In genomic region chrX:136238118-136238517, GRCm38 (mm10) we compare ENCODE assay signal across 8 mouse cellular contexts. TPM values are rescaled to one million over a fixed set of nuclear protein-coding genes. Genes with fewer than 3 reads are reported as not detected.
DNase-seq lines count a peak whose midpoint lies in the region; ATAC-seq and TF ChIP-seq lines count a peak whose summit lies in the region.

No protein-coding gene starts in this region.

- no peaks in the 10 kb centered on the region for H3K27me3 ChIP-seq in embryonic facial prominence, embryonic 11.5 days (ENCODE audit: control insufficient read depth, insufficient read depth, low read length)
- H3K27me3 ChIP-seq in embryonic facial prominence, embryonic 10.5 days (replicated peaks; ENCODE audit: low read depth, poor library complexity, severe bottlenecking): peaks cover 6% of the 10 kb centered on the region; the same call in 1 of the 2 replicates
- no peaks in the 10 kb centered on the region for H3K27me3 ChIP-seq in E14TG2a.4 (ENCODE audit: insufficient read depth, low read length)
- H3K27me3 ChIP-seq in embryonic facial prominence, embryonic 14.5 days (replicated peaks; ENCODE audit: control insufficient read depth, insufficient read depth, low read length): no peaks in the 10 kb centered on the region; the same call in 1 of the 2 replicates

- ATAC-seq in embryonic facial prominence, embryonic 11.5 days (replicated peaks; ENCODE audit: insufficient number of reproducible peaks, low FRiP score, low TSS enrichment, low read depth): no peak
- no peak for ATAC-seq in embryonic facial prominence, embryonic 14.5 days (ENCODE audit: low read depth)

- WGBS in embryonic facial prominence, embryonic 11.5 days: 51% methylated on average over 3 of the region's 3 CpGs
- 46% methylated on average over 3 of the region's 3 CpGs for WGBS in embryonic facial prominence, embryonic 10.5 days
- WGBS in embryonic facial prominence, embryonic 14.5 days: 59% methylated on average over 3 of the region's 3 CpGs

- no peak overlapping the region for H3K4me3 ChIP-seq in embryonic facial prominence, embryonic 11.5 days (ENCODE audit: low read depth, low read length)
- no peak overlapping the region for H3K4me3 ChIP-seq in embryonic facial prominence, embryonic 10.5 days
- H3K4me3 ChIP-seq in left cerebral cortex, adult 2 months: no peak overlapping the region
- no peak overlapping the region for H3K4me3 ChIP-seq in E14TG2a.4 (replicated peaks; ENCODE audit: low read length)
- no peak overlapping the region for H3K4me3 ChIP-seq in embryonic facial prominence, embryonic 14.5 days (ENCODE audit: low read depth, low read length)

- DNase-seq in embryonic facial prominence, embryonic 11.5 days (ENCODE audit: low spot score): peak; percentile 56
- DNase-seq in embryonic facial prominence, embryonic 10.5 days (ENCODE audit: low spot score): no peak
- DNase-seq in left cerebral cortex, adult 2 months (ENCODE audit: extremely low spot score in 1 of 2, low spot score in 2 of 2): peak; percentile 11 to 32
- no peak for DNase-seq in left cerebral cortex, adult 11 months (ENCODE audit: low spot score)
- peak; percentile 18 for DNase-seq in embryonic facial prominence, embryonic 14.5 days (ENCODE audit: low spot score)
- peak; percentile 34 for DNase-seq in lung, postnatal 25 days (ENCODE audit: low spot score)
- DNase-seq in urinary bladder, adult 18-20 months (ENCODE audit: low spot score in 2 of 2): no peak

- no peaks in the 10 kb centered on the region for H3K4me1 ChIP-seq in embryonic facial prominence, embryonic 11.5 days (ENCODE audit: control insufficient read depth, insufficient read depth, low read length)
- no peaks in the 10 kb centered on the region for H3K4me1 ChIP-seq in embryonic facial prominence, embryonic 10.5 days
- H3K4me1 ChIP-seq in E14TG2a.4 (replicated peaks; ENCODE audit: low read depth, low read length): 0 out of 2 replicates have a peak, but pooled peaks cover 4% of the 10 kb centered on the region
- H3K4me1 ChIP-seq in embryonic facial prominence, embryonic 14.5 days (ENCODE audit: control insufficient read depth, insufficient read depth, low read length): no peaks in the 10 kb centered on the region

- intact Hi-C loops in left cerebral cortex, adult 2 months (cut with DNase I): loop anchor here (2.0 kb wide), 1 partner anchor 67 kb away; no protein-coding TSS in a partner anchor

- no peak overlapping the region for H3K4me2 ChIP-seq in embryonic facial prominence, embryonic 11.5 days (ENCODE audit: low read depth, low read length)
- no peak overlapping the region for H3K4me2 ChIP-seq in embryonic facial prominence, embryonic 14.5 days (ENCODE audit: low read depth, low read length)

- H3K9ac ChIP-seq in embryonic facial prominence, embryonic 11.5 days (replicated peaks; ENCODE audit: low read length): no peak overlapping the region
- H3K9ac ChIP-seq in embryonic facial prominence, embryonic 14.5 days (ENCODE audit: low read depth, low read length): no peak overlapping the region

- H3K36me3 ChIP-seq in embryonic facial prominence, embryonic 11.5 days (replicated peaks; ENCODE audit: control insufficient read depth, insufficient read depth, low read depth, low read length): no peaks in the 10 kb centered on the region
- no peaks in the 10 kb centered on the region for H3K36me3 ChIP-seq in embryonic facial prominence, embryonic 10.5 days (replicated peaks)
- no peaks in the 10 kb centered on the region for H3K36me3 ChIP-seq in E14TG2a.4 (ENCODE audit: insufficient read depth, low read length)
- H3K36me3 ChIP-seq in embryonic facial prominence, embryonic 14.5 days (ENCODE audit: control insufficient read depth, insufficient read depth, low read length): no peaks in the 10 kb centered on the region

- H3K27ac ChIP-seq in embryonic facial prominence, embryonic 11.5 days (replicated peaks; ENCODE audit: low read depth, low read length): no peak overlapping the region
- no peak overlapping the region for H3K27ac ChIP-seq in embryonic facial prominence, embryonic 10.5 days (replicated peaks)
- no peak overlapping the region for H3K27ac ChIP-seq in left cerebral cortex, adult 2 months
- no peak overlapping the region for H3K27ac ChIP-seq in embryonic facial prominence, embryonic 14.5 days (replicated peaks; ENCODE audit: low read depth, low read length)

- no peaks in the 10 kb centered on the region for H3K9me3 ChIP-seq in embryonic facial prominence, embryonic 11.5 days (replicated peaks; ENCODE audit: control insufficient read depth, low read length)
- no peaks in the 10 kb centered on the region for H3K9me3 ChIP-seq in embryonic facial prominence, embryonic 10.5 days
- H3K9me3 ChIP-seq in E14TG2a.4 (ENCODE audit: low read length): no peaks in the 10 kb centered on the region
- H3K9me3 ChIP-seq in embryonic facial prominence, embryonic 14.5 days (ENCODE audit: control insufficient read depth, low read length): no peaks in the 10 kb centered on the region

- peak; percentile 66 for TF ChIP-seq CTCF in left cerebral cortex, adult 2 months (IDR thresholded peaks at IDR 0.05)
- peak; percentile 42 for TF ChIP-seq CTCF in E14TG2a.4 (conservative IDR thresholded peaks at IDR 0.05; ENCODE audit: low read length)

RNA-seq across cellular contexts. Expression of gene Tceal9, which starts 6.8 kb away (rescaled TPM):
- 678 and 760 TPM in 2 replicates for polyA plus RNA-seq in embryonic facial prominence, embryonic 11.5 days (2014; fragmentation: Nextera tagmentation; extraction: Ambion mirVana)
- 471 and 531 TPM in 2 replicates for polyA plus RNA-seq in embryonic facial prominence, embryonic 10.5 days (2016; fragmentation: Nextera tagmentation; extraction: Ambion mirVana)
- total RNA-seq in left cerebral cortex, adult 2 months (2021): 100 to 1,000 TPM; 124 to 129 TPM
- polyA plus RNA-seq in embryonic facial prominence, embryonic 14.5 days (2014; fragmentation: Nextera tagmentation; extraction: Ambion mirVana): 553 and 556 TPM in 2 replicates

RNA-seq across cellular contexts. Expression of gene Bex1, which starts 22.8 kb away (rescaled TPM):
- 90.5 and 96.0 TPM in 2 replicates for polyA plus RNA-seq in embryonic facial prominence, embryonic 11.5 days (2014; fragmentation: Nextera tagmentation; extraction: Ambion mirVana)
- 135 and 145 TPM in 2 replicates for polyA plus RNA-seq in embryonic facial prominence, embryonic 10.5 days (2016; fragmentation: Nextera tagmentation; extraction: Ambion mirVana)
- 10 to 100 TPM; 86.5 to 89.7 TPM for total RNA-seq in left cerebral cortex, adult 2 months (2021)
- 131 and 140 TPM in 2 replicates for polyA plus RNA-seq in embryonic facial prominence, embryonic 14.5 days (2014; fragmentation: Nextera tagmentation; extraction: Ambion mirVana)

RNA-seq across cellular contexts. Expression of gene Tceal7, which starts 23.5 kb away (rescaled TPM):
- 1.9 and 2.6 TPM in 2 replicates for polyA plus RNA-seq in embryonic facial prominence, embryonic 11.5 days (2014; fragmentation: Nextera tagmentation; extraction: Ambion mirVana)
- polyA plus RNA-seq in embryonic facial prominence, embryonic 10.5 days (2016; fragmentation: Nextera tagmentation; extraction: Ambion mirVana): 0.58 and 0.82 TPM in 2 replicates
- 1 to 10 TPM; 2.2 to 2.9 TPM for total RNA-seq in left cerebral cortex, adult 2 months (2021)
- 271 and 420 TPM in 2 replicates for polyA plus RNA-seq in embryonic facial prominence, embryonic 14.5 days (2014; fragmentation: Nextera tagmentation; extraction: Ambion mirVana)

RNA-seq across cellular contexts. Expression of gene Bex3, which starts 31.9 kb away (rescaled TPM):
- polyA plus RNA-seq in embryonic facial prominence, embryonic 11.5 days (2014; fragmentation: Nextera tagmentation; extraction: Ambion mirVana): 720 and 723 TPM in 2 replicates
- polyA plus RNA-seq in embryonic facial prominence, embryonic 10.5 days (2016; fragmentation: Nextera tagmentation; extraction: Ambion mirVana): 691 TPM in 2 replicates
- total RNA-seq in left cerebral cortex, adult 2 months (2021): 100 to 1,000 TPM; 276 to 281 TPM
- 391 and 421 TPM in 2 replicates for polyA plus RNA-seq in embryonic facial prominence, embryonic 14.5 days (2014; fragmentation: Nextera tagmentation; extraction: Ambion mirVana)

RNA-seq across cellular contexts. Expression of gene Tceal5, which starts 34.4 kb away (rescaled TPM):
- 2.4 and 3.1 TPM in 2 replicates for polyA plus RNA-seq in embryonic facial prominence, embryonic 11.5 days (2014; fragmentation: Nextera tagmentation; extraction: Ambion mirVana)
- polyA plus RNA-seq in embryonic facial prominence, embryonic 10.5 days (2016; fragmentation: Nextera tagmentation; extraction: Ambion mirVana): 4.8 and 5.6 TPM in 2 replicates
- 100 to 1,000 TPM in 1 of 2 experiments, 10 to 100 TPM in 1; 99.1 to 155 TPM for total RNA-seq in left cerebral cortex, adult 2 months (2021)
- polyA plus RNA-seq in embryonic facial prominence, embryonic 14.5 days (2014; fragmentation: Nextera tagmentation; extraction: Ambion mirVana): 6.6 and 7.0 TPM in 2 replicates

Comparison
In these comparisons a context has a peak if more than half of its experiments do, and no peak if none do; other contexts are left out.
1. DNase-seq: peak in embryonic facial prominence, embryonic 11.5 days (single experiment), left cerebral cortex, adult 2 months (2 of 2), embryonic facial prominence, embryonic 14.5 days (single experiment) and lung, postnatal 25 days (single experiment); none in embryonic facial prominence, embryonic 10.5 days (single experiment), left cerebral cortex, adult 11 months (single experiment) and urinary bladder, adult 18-20 months (0 of 2).
2. RNA of gene Tceal7, which starts 23.5 kb away (polyA plus RNA-seq): 271 to 420 TPM in embryonic facial prominence, embryonic 14.5 days; 1.9 to 2.6 TPM in embryonic facial prominence, embryonic 11.5 days and 0.58 to 0.82 TPM in embryonic facial prominence, embryonic 10.5 days; every median in the first group is over 10 times any median in the second.